In genomic region chr10:116719616-116720015, GRCm38 (mm10) we compare ENCODE assay signal across 20 mouse cellular contexts.
DNase-seq lines count a peak whose midpoint lies in the region; ATAC-seq and TF ChIP-seq lines count a peak whose summit lies in the region.
"Had no signal": no experiment of that assay in that cellular context is flagged by ENCODE, and none has a peak within 500 bp of the region (broad histone marks: within the 10 kb centered on the region; RNA-seq: fewer than 3 reads in every experiment).

No protein-coding gene starts in this region.

- H3K27me3 ChIP-seq in heart, embryonic 11.5 days (ENCODE audit: control insufficient read depth, insufficient read depth, low read length), result no peaks in the 10 kb centered on the region
- H3K27me3 ChIP-seq: embryonic facial prominence, embryonic 12.5 days; forebrain, embryonic 13.5 days; forebrain, embryonic 15.5 days had no signal

- no peak overlapping the region for H3K4me2 ChIP-seq in heart, embryonic 11.5 days
- H3K4me2 ChIP-seq: embryonic facial prominence, embryonic 12.5 days; forebrain, embryonic 13.5 days; forebrain, embryonic 15.5 days had no signal

- no peaks in the 10 kb centered on the region for H3K4me1 ChIP-seq in heart, embryonic 11.5 days (ENCODE audit: control insufficient read depth, insufficient read depth, low read length)
- H3K4me1 ChIP-seq in brown adipose tissue, adult 24 weeks (ENCODE audit: control insufficient read depth, insufficient read depth, insufficient read length, low read length), result peaks cover 3% of the 10 kb centered on the region; the same call in 1 of the 2 replicates
- H3K4me1 ChIP-seq: embryonic facial prominence, embryonic 10.5 days; forebrain, embryonic 13.5 days had no signal

- intact Hi-C loops in left cerebral cortex, postnatal 4 days (cut with DNase I), result no loop called here
- intact Hi-C loops in left cerebral cortex, adult 2 months (cut with DNase I), result no loop called here

- H3K9me3 ChIP-seq in heart, embryonic 11.5 days (replicated peaks; ENCODE audit: control insufficient read depth, low read length), result no peaks in the 10 kb centered on the region
- H3K9me3 ChIP-seq: embryonic facial prominence, embryonic 12.5 days; forebrain, embryonic 13.5 days; forebrain, embryonic 15.5 days had no signal

- no peak overlapping the region for H3K27ac ChIP-seq in heart, embryonic 11.5 days (ENCODE audit: low read depth, low read length)
- H3K27ac ChIP-seq in left cerebral cortex, adult 2 months, result no peak overlapping the region
- peak overlapping the region; percentile 59; the same call in 1 of the 2 replicates for H3K27ac ChIP-seq in brown adipose tissue, adult 24 weeks (replicated peaks; ENCODE audit: low read depth, low read length)
- H3K27ac ChIP-seq: embryonic facial prominence, embryonic 10.5 days; embryonic facial prominence, embryonic 12.5 days; forebrain, embryonic 13.5 days; forebrain, embryonic 15.5 days had no signal

- H3K4me3 ChIP-seq in heart, embryonic 11.5 days (ENCODE audit: low read depth, low read length), result no peak overlapping the region
- no peak overlapping the region for H3K4me3 ChIP-seq in left cerebral cortex, adult 2 months
- no peak overlapping the region for H3K4me3 ChIP-seq in brown adipose tissue, adult 24 weeks (ENCODE audit: insufficient read depth, low read depth, low read length)
- H3K4me3 ChIP-seq: embryonic facial prominence, embryonic 10.5 days; embryonic facial prominence, embryonic 12.5 days; forebrain, embryonic 13.5 days; forebrain, embryonic 15.5 days had no signal

- no peak overlapping the region for H3K9ac ChIP-seq in heart, embryonic 11.5 days (ENCODE audit: low read depth, low read length)
- H3K9ac ChIP-seq: embryonic facial prominence, embryonic 12.5 days; forebrain, embryonic 13.5 days; forebrain, embryonic 15.5 days; forebrain, postnatal 0 days had no signal

- no peak for ATAC-seq in heart, embryonic 11.5 days (replicated peaks; ENCODE audit: insufficient number of reproducible peaks, low FRiP score, low TSS enrichment)
- ATAC-seq: forebrain, embryonic 13.5 days; forebrain, embryonic 15.5 days; forebrain, postnatal 0 days had no signal

- whole genome bisulfite sequencing in heart, embryonic 11.5 days (ENCODE audit: insufficient replicate concordance), result 84% methylated on average over 5 of the region's 5 CpGs

- H3K36me3 ChIP-seq in heart, embryonic 11.5 days (ENCODE audit: control insufficient read depth, insufficient read depth, low read length), result no peaks in the 10 kb centered on the region
- H3K36me3 ChIP-seq: embryonic facial prominence, embryonic 10.5 days; embryonic facial prominence, embryonic 12.5 days; forebrain, embryonic 15.5 days had no signal

- TF ChIP-seq CTCF in left cerebral cortex, adult 2 months (IDR thresholded peaks at IDR 0.05), result no peak

- peak; percentile 27 to 45 for DNase-seq in cerebellum, postnatal 14 days
- no peak for DNase-seq in cerebellum, postnatal 4 days (ENCODE audit: low spot score in 2 of 2)
- peak; percentile 17 to 27 for DNase-seq in heart, adult 18-20 months
- DNase-seq in left cerebral cortex, postnatal 4 days, result peak; percentile 12
- DNase-seq in left cerebral cortex, adult 2 months (ENCODE audit: extremely low spot score in 1 of 2, low spot score in 2 of 2), result no peak
- DNase-seq in testis, postnatal 10 days (ENCODE audit: low spot score), result no peak
- DNase-seq: adrenal gland, adult 2 months; adrenal gland, postnatal 10 days; adrenal gland, postnatal 25 days; cerebellum, adult 18-20 months; cerebellum, adult 8-10 months; cerebellum, adult 9-11 months; cerebellum, postnatal 36 days; forebrain, postnatal 0 days had no signal

Comparison
In these comparisons a context has a peak if more than half of its experiments do, and no peak if none do; other contexts are left out.
1. DNase-seq: peak in cerebellum, postnatal 14 days (2 of 2), heart, adult 18-20 months (2 of 2) and left cerebral cortex, postnatal 4 days (single experiment); none in cerebellum, postnatal 4 days (0 of 2), left cerebral cortex, adult 2 months (0 of 2) and testis, postnatal 10 days (single experiment).